Mouse (Mus musculus): Measurements from ENCODE around the gene BC107364. TPM values are rescaled to one million over a fixed set of nuclear protein-coding genes. Genes with fewer than 3 reads are reported as not detected.
"Not testable (repeated sequence)": the region's sequence is repeated elsewhere in the genome, so short reads cannot be mapped to it uniquely, and the experiment has no call there.

The BC107364 gene
- polyA plus RNA-seq, 1 experiment from 2014 or later, result not detected

DNA sequence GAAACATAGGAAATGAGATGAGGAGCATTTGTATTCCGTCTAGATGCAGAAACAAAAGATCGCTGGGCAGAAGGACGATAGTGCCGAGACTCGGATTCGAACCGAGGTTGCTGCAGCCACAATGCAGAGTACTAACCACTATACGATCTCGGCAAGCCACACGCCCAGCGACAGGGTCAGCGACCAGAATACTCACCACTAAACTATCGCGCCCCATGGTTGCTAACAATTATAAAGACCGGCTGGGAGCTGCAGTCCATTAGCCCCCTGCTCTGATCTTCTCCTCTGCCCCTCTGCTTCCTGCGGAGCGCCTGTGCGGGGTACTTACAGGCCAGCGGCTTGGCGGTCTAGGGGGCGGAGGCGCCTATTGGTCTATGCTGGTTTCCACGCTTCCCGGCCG, 11.8 kb upstream of the BC107364 start:
- H3K27me3 ChIP-seq, result peaks cover 24% of the 10 kb centered on the region
- ATAC-seq (ENCODE audit: low FRiP score), result no peak
- peak overlapping the region; percentile 22 for H3K4me3 ChIP-seq (replicated peaks)
- 3% methylated on average over 25 of the region's 25 CpGs for WGBS
- H3K36me3 ChIP-seq (replicated peaks), result no peaks in the 10 kb centered on the region
- H3K4me2 ChIP-seq, result peak overlapping the region; percentile 36
- no peak overlapping the region for H3K27ac ChIP-seq
- H3K9ac ChIP-seq, result peak overlapping the region; percentile 25; the same call in 1 of the 2 replicates
- peaks cover 10% of the 10 kb centered on the region for H3K4me1 ChIP-seq
- H3K9me3 ChIP-seq, result no peaks in the 10 kb centered on the region

- not testable (repeated sequence) for ATAC-seq (ENCODE audit: low FRiP score)
These were observed 8.4 kb upstream of the BC107364 start for GRCm38 (mm10) chr3:96460568-96460870.

GRCm38 (mm10) chr3:96459757-96460567, 7.9 kb upstream of the BC107364 start:
- 0% methylated on average over 1 of the region's 58 CpGs for WGBS
- H3K27me3 ChIP-seq, result peaks cover 16% of the 10 kb centered on the region
- peak; percentile 81 for ATAC-seq (ENCODE audit: low FRiP score)

More at GRCm38 (mm10) chr3:96460568-96460870, 8.4 kb upstream of the BC107364 start:
- H3K36me3 ChIP-seq (replicated peaks); H3K9ac ChIP-seq; H3K27ac ChIP-seq; H3K9me3 ChIP-seq; H3K4me3 ChIP-seq (replicated peaks); H3K4me1 ChIP-seq; H3K4me2 ChIP-seq: not testable (repeated sequence)
- peaks cover 15% of the 10 kb centered on the region for H3K27me3 ChIP-seq
- no CpG with 5 or more reads among the region's 19 CpGs for WGBS

DNA sequence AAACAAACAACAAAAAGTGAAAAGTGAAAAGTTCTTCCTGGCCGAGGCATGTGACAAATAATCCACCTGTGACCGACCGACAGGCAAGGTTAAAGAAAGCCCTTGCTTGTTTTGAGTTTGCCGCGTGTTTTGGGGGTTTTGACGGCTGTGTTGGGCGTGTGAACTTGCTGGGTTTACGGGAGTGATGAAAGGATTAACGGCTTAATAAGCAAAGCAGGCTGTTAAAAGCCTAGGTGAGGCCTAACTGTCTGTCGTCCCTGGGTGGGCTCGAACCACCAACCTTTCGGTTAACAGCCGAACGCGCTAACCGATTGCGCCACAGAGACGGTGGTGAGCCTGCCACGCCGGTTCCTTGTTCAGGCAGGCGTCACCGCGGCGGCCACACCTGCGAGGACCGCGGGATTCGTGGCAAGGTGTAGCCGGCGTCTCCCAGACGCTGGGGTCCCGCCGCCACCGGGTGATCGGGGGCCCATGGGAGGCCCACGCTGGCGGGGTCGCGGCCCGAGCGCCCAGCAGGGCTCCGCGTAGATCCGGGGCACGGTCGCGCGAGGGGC, 6.9 kb upstream of the BC107364 start:
- H3K27me3 ChIP-seq, result peaks cover 17% of the 10 kb centered on the region
- H3K36me3 ChIP-seq (replicated peaks); H3K4me1 ChIP-seq; H3K9ac ChIP-seq; H3K4me2 ChIP-seq; H3K4me3 ChIP-seq (replicated peaks); H3K9me3 ChIP-seq; ATAC-seq (ENCODE audit: low FRiP score); H3K27ac ChIP-seq: not testable (repeated sequence)
- no CpG with 5 or more reads among the region's 48 CpGs for WGBS

More at GRCm38 (mm10) chr3:96459757-96460567, 7.9 kb upstream of the BC107364 start:
- H3K9ac ChIP-seq; H3K4me1 ChIP-seq; H3K9me3 ChIP-seq; H3K4me3 ChIP-seq (replicated peaks); H3K4me2 ChIP-seq; H3K36me3 ChIP-seq (replicated peaks); H3K27ac ChIP-seq: not testable (repeated sequence)

DNA sequence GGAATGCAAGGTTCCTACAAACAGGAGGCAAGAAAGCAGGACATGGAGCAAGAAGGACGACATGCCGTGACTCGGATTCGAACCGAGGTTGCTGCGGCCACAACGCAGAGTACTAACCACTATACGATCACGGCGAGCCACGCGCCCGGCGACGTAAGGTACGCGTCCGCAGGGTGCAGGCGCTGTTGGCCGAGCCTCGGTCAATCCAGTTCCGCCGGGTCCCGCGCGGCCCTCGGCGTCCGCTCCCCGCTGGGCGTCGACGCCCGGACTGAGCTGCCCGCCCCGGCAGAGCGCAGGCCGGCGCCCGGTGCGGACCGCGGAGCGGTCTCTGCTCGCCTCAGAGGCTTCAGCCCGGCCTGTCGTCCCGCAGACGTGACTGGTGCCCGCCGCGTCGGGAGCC, 5.9 kb upstream of the BC107364 start:
- H3K4me3 ChIP-seq (replicated peaks); H3K9ac ChIP-seq; H3K36me3 ChIP-seq (replicated peaks); H3K4me2 ChIP-seq; H3K9me3 ChIP-seq; H3K27ac ChIP-seq; H3K4me1 ChIP-seq: not testable (repeated sequence)
- no CpG with 5 or more reads among the region's 53 CpGs for WGBS
- H3K27me3 ChIP-seq, result peaks cover 14% of the 10 kb centered on the region
- peak; percentile 33; the same call in 1 of the 2 replicates for ATAC-seq (ENCODE audit: low FRiP score)

DNA sequence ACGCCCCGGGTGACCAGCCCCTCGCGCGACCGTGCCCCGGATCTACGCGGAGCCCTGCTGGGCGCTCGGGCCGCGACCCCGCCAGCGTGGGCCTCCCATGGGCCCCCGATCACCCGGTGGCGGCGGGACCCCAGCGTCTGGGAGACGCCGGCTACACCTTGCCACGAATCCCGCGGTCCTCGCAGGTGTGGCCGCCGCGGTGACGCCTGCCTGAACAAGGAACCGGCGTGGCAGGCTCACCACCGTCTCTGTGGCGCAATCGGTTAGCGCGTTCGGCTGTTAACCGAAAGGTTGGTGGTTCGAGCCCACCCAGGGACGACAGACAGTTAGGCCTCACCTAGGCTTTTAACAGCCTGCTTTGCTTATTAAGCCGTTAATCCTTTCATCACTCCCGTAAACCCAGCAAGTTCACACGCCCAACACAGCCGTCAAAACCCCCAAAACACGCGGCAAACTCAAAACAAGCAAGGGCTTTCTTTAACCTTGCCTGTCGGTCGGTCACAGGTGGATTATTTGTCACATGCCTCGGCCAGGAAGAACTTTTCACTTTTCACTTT, 847 bp downstream of the BC107364 start:
- H3K27ac ChIP-seq; H3K36me3 ChIP-seq (replicated peaks); ATAC-seq (ENCODE audit: low FRiP score); H3K9me3 ChIP-seq; H3K4me3 ChIP-seq (replicated peaks); H3K4me1 ChIP-seq; H3K4me2 ChIP-seq; H3K9ac ChIP-seq: not testable (repeated sequence)
- H3K27me3 ChIP-seq, result peaks cover 14% of the 10 kb centered on the region
- no CpG with 5 or more reads among the region's 50 CpGs for WGBS

GRCm38 (mm10) chr3:96450586-96450896, 1.6 kb downstream of the BC107364 start:
- H3K4me3 ChIP-seq (replicated peaks); H3K4me2 ChIP-seq; H3K36me3 ChIP-seq (replicated peaks); H3K4me1 ChIP-seq; H3K9ac ChIP-seq; ATAC-seq (ENCODE audit: low FRiP score); H3K27ac ChIP-seq; H3K9me3 ChIP-seq: not testable (repeated sequence)
- WGBS, result 0% methylated on average over 1 of the region's 10 CpGs
- peaks cover 18% of the 10 kb centered on the region for H3K27me3 ChIP-seq

- ATAC-seq (ENCODE audit: low FRiP score), result peak; percentile 90
These were observed 2.1 kb downstream of the BC107364 start for GRCm38 (mm10) chr3:96449762-96450585.

GRCm38 (mm10) chr3:96445436-96445835, 6.7 kb downstream of the BC107364 start:
- H3K9me3 ChIP-seq, result no peaks in the 10 kb centered on the region

More at GRCm38 (mm10) chr3:96449762-96450585, 2.1 kb downstream of the BC107364 start:
- not testable (repeated sequence) for H3K4me2 ChIP-seq; H3K9ac ChIP-seq; H3K4me1 ChIP-seq; H3K4me3 ChIP-seq (replicated peaks); H3K9me3 ChIP-seq; H3K27ac ChIP-seq; H3K36me3 ChIP-seq (replicated peaks)
- WGBS, result no CpG with 5 or more reads among the region's 68 CpGs
- peaks cover 18% of the 10 kb centered on the region for H3K27me3 ChIP-seq

DNA sequence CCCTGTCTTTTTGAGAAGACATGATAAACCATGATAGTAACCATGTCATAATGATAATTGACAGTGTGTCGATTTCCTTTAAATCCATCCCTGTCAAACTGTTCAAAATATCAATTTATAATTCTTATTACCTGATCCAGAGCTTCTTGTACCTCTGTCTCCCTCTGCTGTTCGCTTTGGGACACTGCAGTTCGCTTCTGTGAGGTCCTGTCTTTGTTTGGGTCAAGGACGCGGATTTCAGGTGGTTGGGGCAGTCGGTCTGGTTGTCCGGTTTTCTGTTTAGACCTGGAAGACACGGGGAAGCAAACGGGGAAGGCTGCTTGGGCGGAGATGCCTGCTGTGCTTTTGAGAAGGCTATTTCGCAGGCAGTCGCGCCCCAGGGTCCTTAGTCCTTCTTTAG, 11.5 kb downstream of the BC107364 start:
- Histone ChIP-seq H3K4me1 (peaks cover 7% of the 10 kb centered on the region; the same call in 1 of the 2 replicates), H3K4me2 (peak overlapping the region; percentile 62), H3K27ac (no peak overlapping the region), H3K9me3 (no peaks in the 10 kb centered on the region), H3K4me3 (replicated peaks) (peak overlapping the region; percentile 40), H3K9ac (peak overlapping the region; percentile 50), H3K27me3 (peaks cover 87% of the 10 kb centered on the region), H3K36me3 (replicated peaks) (no peaks in the 10 kb centered on the region)
- no peak for ATAC-seq (ENCODE audit: low FRiP score)
- WGBS, result 1% methylated on average over 13 of the region's 13 CpGs

More at GRCm38 (mm10) chr3:96445436-96445835, 6.7 kb downstream of the BC107364 start:
- Histone ChIP-seq H3K4me2 (no peak overlapping the region), H3K4me1 (peaks cover 7% of the 10 kb centered on the region; the same call in 1 of the 2 replicates), H3K4me3 (replicated peaks) (no peak overlapping the region), H3K27ac (no peak overlapping the region), H3K27me3 (peaks cover 58% of the 10 kb centered on the region), H3K9ac (no peak overlapping the region), H3K36me3 (replicated peaks) (no peaks in the 10 kb centered on the region)
- WGBS, result 91% methylated on average over 4 of the region's 4 CpGs
- ATAC-seq (ENCODE audit: low FRiP score), result no peak

- WGBS, result 1% methylated on average over 26 of the region's 26 CpGs
- no peaks in the 10 kb centered on the region for H3K36me3 ChIP-seq (replicated peaks)
- no peaks in the 10 kb centered on the region for H3K9me3 ChIP-seq
- H3K4me1 ChIP-seq, result no peaks in the 10 kb centered on the region
- peaks cover 83% of the 10 kb centered on the region for H3K27me3 ChIP-seq
- H3K27ac ChIP-seq, result no peak overlapping the region
- no peak for ATAC-seq (ENCODE audit: low FRiP score)
- peak overlapping the region; percentile 37 for H3K4me2 ChIP-seq
- peak overlapping the region; percentile 21; the same call in 1 of the 2 replicates for H3K9ac ChIP-seq
- peak overlapping the region; percentile 29 for H3K4me3 ChIP-seq (replicated peaks)
These were observed 16.5 kb downstream of the BC107364 start for GRCm38 (mm10) chr3:96435557-96436091.

GRCm38 (mm10) chr3:96432207-96432606, 19.9 kb downstream of the BC107364 start:
- Histone ChIP-seq H3K27me3 (peaks cover 88% of the 10 kb centered on the region), H3K27ac (no peak overlapping the region), H3K4me3 (replicated peaks) (no peak overlapping the region), H3K36me3 (replicated peaks) (no peaks in the 10 kb centered on the region), H3K4me1 (peaks cover 4% of the 10 kb centered on the region), H3K4me2 (no peak overlapping the region), H3K9ac (no peak overlapping the region), H3K9me3 (no peaks in the 10 kb centered on the region)
- 2% methylated on average over 3 of the region's 3 CpGs for WGBS
- ATAC-seq (ENCODE audit: low FRiP score), result no peak
